Mouse (Mus musculus): ENCODE measurements around the gene Hao1.

DNA sequence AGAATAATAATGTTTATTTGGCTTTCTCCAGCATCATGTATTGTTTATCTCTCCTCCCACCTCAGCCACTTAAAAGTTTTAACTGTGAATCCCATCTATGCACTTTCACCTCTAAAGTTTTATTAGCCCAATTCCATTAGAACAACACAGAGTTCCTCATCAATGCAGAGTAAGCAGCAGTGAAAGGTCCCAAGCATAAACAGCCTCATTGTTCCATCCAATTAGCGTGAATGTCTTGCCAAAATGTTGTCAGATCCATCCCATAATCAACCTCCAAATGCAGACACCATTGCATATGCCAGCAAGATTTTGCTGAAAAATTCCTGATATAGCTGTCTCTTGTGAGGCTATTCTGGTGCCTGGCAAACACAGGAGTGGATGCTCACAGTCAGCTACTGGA lies 101.4 kb downstream of the Hao1 start:
- TF ChIP-seq CTCF (IDR thresholded peaks at IDR 0.05; ENCODE audit: low read depth, low read length) (no peak), POLR2A (IDR thresholded peaks at IDR 0.05; ENCODE audit: borderline replicate concordance, low read depth, low read length) (no peak)
